Mouse (Mus musculus) MEL (cell line): ENCODE results near the gene Ssr2. TPM values are rescaled to one million over a fixed set of nuclear protein-coding genes. Genes with fewer than 3 reads are reported as not detected.

ENCODE experiments used
- DNase-seq: peaks from one replicate; pipeline ENCODE4 v3.0.0; 2011; ENCODE audit warnings: low read depth, low spot score
- H3K27ac ChIP-seq: 2 replicates; pipeline ENCODE4 v1.5.1; 2012; ENCODE audit warnings: low read depth, mild to moderate bottlenecking, control low read depth, low read length, moderate library complexity; ENCODE audit not compliant: control insufficient read depth
- H3K27me3 ChIP-seq, 2 experiments: fragments of 150-350 bp in 1 of 2; sonication (generic) in 1 of 2; 2 replicates each; pipeline ENCODE4 v1.6.1; 2012; ENCODE audit warnings: low read length in 2 of 2, mild to moderate bottlenecking in 2 of 2, improper control_type of control experiment in 1 of 2, moderate library complexity in 1 of 2; ENCODE audit not compliant: insufficient read depth in 2 of 2, control insufficient read depth in 1 of 2
- H3K36me3 ChIP-seq, 2 experiments: 2 replicates each; pipeline ENCODE4 v1.6.1; 2012 to 2014; ENCODE audit warnings: low read length in 2 of 2, improper control_type of control experiment in 1 of 2, inconsistent platforms in 1 of 2, mild to moderate bottlenecking in 1 of 2; ENCODE audit not compliant: insufficient read depth in 2 of 2, control insufficient read depth in 1 of 2
- H3K4me1 ChIP-seq, 2 experiments: fragments of 150-350 bp in 1 of 2; sonication (generic) in 1 of 2; 2 replicates each; pipeline ENCODE4 v1.6.1; 2012; ENCODE audit warnings: low read length in 2 of 2, improper control_type of control experiment in 1 of 2, mild to moderate bottlenecking in 1 of 2; ENCODE audit not compliant: insufficient read depth in 2 of 2, control insufficient read depth in 1 of 2
- H3K4me3 ChIP-seq, 2 experiments: fragments of 150-350 bp in 1 of 2; sonication (generic) in 1 of 2; 2 replicates each; pipeline ENCODE4 v1.5.1; 2012; ENCODE audit warnings: low read depth in 2 of 2, low read length in 2 of 2, mild to moderate bottlenecking in 2 of 2, moderate library complexity in 2 of 2, control low read depth in 1 of 2, improper control_type of control experiment in 1 of 2; ENCODE audit not compliant: control insufficient read depth in 1 of 2, insufficient read depth in 1 of 2
- H3K79me2 ChIP-seq: 2 replicates; pipeline ENCODE4 v1.6.1; 2012; ENCODE audit warnings: mild to moderate bottlenecking, low read length, moderate library complexity; ENCODE audit not compliant: control insufficient read depth, poor library complexity, insufficient read depth
- H3K9ac ChIP-seq: 2 replicates; pipeline ENCODE4 v1.6.1; 2012; ENCODE audit warnings: low read depth, mild to moderate bottlenecking, control low read depth, low read length, moderate library complexity; ENCODE audit not compliant: control insufficient read depth, poor library complexity, severe bottlenecking
- H3K9me3 ChIP-seq: fragments of 150-350 bp; sonication (generic); replicated peaks from 2 replicates; pipeline ENCODE4 v1.6.1; 2012; ENCODE audit warnings: mild to moderate bottlenecking, low read length, improper control_type of control experiment, moderate library complexity; ENCODE audit not compliant: insufficient read depth
- BHLHE40 ChIP-seq: IDR thresholded peaks from 2 replicates; pipeline ENCODE4 v1.6.1; 2012; ENCODE audit warnings: low read depth, mild to moderate bottlenecking, inconsistent platforms, low read length, improper control_type of control experiment, borderline replicate concordance
- CHD1 ChIP-seq: IDR thresholded peaks from 2 replicates; pipeline ENCODE4 v1.6.1; 2012; ENCODE audit warnings: low read depth, mild to moderate bottlenecking, inconsistent platforms, low read length, improper control_type of control experiment
- CHD2 ChIP-seq: IDR thresholded peaks from 2 replicates; pipeline ENCODE4 v1.6.1; 2011; ENCODE audit warnings: low read length, improper control_type of control experiment
- EP300 ChIP-seq, 2 experiments: IDR thresholded peaks; 2 replicates each; pipeline ENCODE4 v1.6.1; 2011; ENCODE audit warnings: improper control_type of control experiment in 2 of 2, low read length in 2 of 2, low read depth in 1 of 2, mild to moderate bottlenecking in 1 of 2
- GATA1 ChIP-seq: IDR thresholded peaks from 2 replicates; pipeline ENCODE4 v1.6.1; 2011; ENCODE audit warnings: low read depth, low read length, improper control_type of control experiment
- JUND ChIP-seq: IDR thresholded peaks from 2 replicates; pipeline ENCODE4 v1.6.1; 2011; ENCODE audit warnings: low read depth, mild to moderate bottlenecking, improper control_type of control experiment, low read length
- KAT2A ChIP-seq: conservative IDR thresholded peaks from 2 replicates; pipeline ENCODE4 v1.6.1; 2012; ENCODE audit warnings: low read depth, low read length, improper control_type of control experiment, inconsistent platforms
- MAFK ChIP-seq: IDR thresholded peaks from 2 replicates; pipeline ENCODE4 v1.6.1; 2011; ENCODE audit warnings: low read depth, mild to moderate bottlenecking, low read length, improper control_type of control experiment, borderline replicate concordance
- MAX ChIP-seq: IDR thresholded peaks from 2 replicates; pipeline ENCODE4 v1.6.1; 2011; ENCODE audit warnings: low read length, improper control_type of control experiment
- MEF2A ChIP-seq: IDR thresholded peaks from 2 replicates; pipeline ENCODE4 v1.6.1; 2014; ENCODE audit warnings: low read depth, mild to moderate bottlenecking, inconsistent platforms, low read length, improper control_type of control experiment; ENCODE audit not compliant: poor library complexity, insufficient replicate concordance, severe bottlenecking; ENCODE audit errors: extremely low read depth
- MXI1 ChIP-seq: IDR thresholded peaks from 2 replicates; pipeline ENCODE4 v1.6.1; 2011; ENCODE audit warnings: mild to moderate bottlenecking, low read depth, low read length, improper control_type of control experiment
- POLR2A ChIP-seq, 2 experiments: IDR thresholded peaks; 2 replicates each; pipeline ENCODE4 v1.6.1; 2011 to 2012; ENCODE audit warnings: low read length in 2 of 2, mild to moderate bottlenecking in 2 of 2, control low read depth in 1 of 2, improper control_type of control experiment in 1 of 2, low read depth in 1 of 2, moderate library complexity in 1 of 2; ENCODE audit not compliant: control insufficient read depth in 1 of 2, insufficient read depth in 1 of 2, poor library complexity in 1 of 2
- SIN3A ChIP-seq: IDR thresholded peaks from 2 replicates; pipeline ENCODE4 v1.6.1; 2012; ENCODE audit warnings: low read length, improper control_type of control experiment, inconsistent platforms
- USF1 ChIP-seq: IDR thresholded peaks from 2 replicates; pipeline ENCODE4 v1.6.1; 2014; ENCODE audit warnings: low read depth, mild to moderate bottlenecking, inconsistent platforms, low read length, improper control_type of control experiment, moderate library complexity
- ZMIZ1 ChIP-seq: IDR thresholded peaks from 2 replicates; pipeline ENCODE4 v1.6.1; 2012; ENCODE audit warnings: low read depth, mild to moderate bottlenecking, inconsistent platforms, low read length, improper control_type of control experiment, moderate library complexity
- ZNF384 ChIP-seq: IDR thresholded peaks from 2 replicates; pipeline ENCODE4 v1.6.1; 2012; ENCODE audit warnings: low read depth, mild to moderate bottlenecking, inconsistent platforms, low read length, improper control_type of control experiment
- polyA plus RNA-seq, 2 experiments: library from polyadenylated mRNA; stranded (reverse) in 1 of 2; unstranded in 1 of 2; fragments of >175 nt in 1 of 2; fragments of >200 nt in 1 of 2; gene quantifications; 2 replicates each; pipeline versions ENCODE4 v1.2.1 to v1.2.4; 2012; ENCODE audit warnings: low replicate concordance in 2 of 2, low read depth in 1 of 2; ENCODE audit not compliant: insufficient read length in 2 of 2, insufficient read depth in 1 of 2, missing spikeins in 1 of 2
- total RNA-seq: library from RNA; depleted of rRNA; stranded (reverse); fragments of 300-350 nt; gene quantifications from 2 replicates; pipeline ENCODE4 v1.2.3, GENCODE M21; 2012

The Ssr2 gene
- total and polyA plus RNA-seq, 3 experiments = 176 to 706 (median 594) TPM

GRCm38 (mm10) chr3:88529204-88530000, 46.3 kb upstream of the Ssr2 start:
- H3K27me3 ChIP-seq = no peaks in the 10 kb centered on the region
- peaks cover 9 to 20% of the 10 kb centered on the region in 2 experiments for H3K4me1 ChIP-seq
- DNase-seq = no peak
- peaks cover 0 to 13% of the 10 kb centered on the region in 2 experiments; a peak in 2 of 4 replicates for H3K36me3 ChIP-seq
- H3K9me3 ChIP-seq = no peaks in the 10 kb centered on the region
- H3K9ac ChIP-seq = no peak overlapping the region
- TF ChIP-seq MXI1 (peak; percentile 26; the same call in 1 of the 2 replicates), SIN3A (peak; percentile 31; the same call in 1 of the 2 replicates), KAT2A (no peak), GATA1 (0 out of 2 replicates have a peak, but pooled peaks have one; percentile 10)
- no peak overlapping the region for H3K4me3 ChIP-seq
- no peak overlapping the region for H3K27ac ChIP-seq
- H3K79me2 ChIP-seq = peaks cover 12% of the 10 kb centered on the region

- H3K36me3 ChIP-seq = peaks cover 0 to 13% of the 10 kb centered on the region in 2 experiments; a peak in 2 of 4 replicates
- H3K79me2 ChIP-seq = peaks cover 12% of the 10 kb centered on the region
- no peaks in the 10 kb centered on the region for H3K27me3 ChIP-seq
- TF ChIP-seq BHLHE40 (no peak), CHD1 (no peak), GATA1 (no peak), EP300 (IDR thresholded peaks at IDR 0.05; ENCODE audit: low read depth in 1 of 2, low read length in 2 of 2) (no peak), MAX (no peak), MEF2A (no peak), USF1 (no peak), JUND (no peak), ZMIZ1 (no peak), MAFK (no peak), POLR2A (IDR thresholded peaks at IDR 0.05; ENCODE audit: control insufficient read depth in 1 of 2, insufficient read depth in 1 of 2, low read depth in 1 of 2, low read length in 2 of 2, poor library complexity in 1 of 2) (no peak), ZNF384 (no peak), CHD2 (no peak)
- no peak overlapping the region; the same call in 1 of the 2 replicates for H3K27ac ChIP-seq
- peak overlapping the region; percentile 65 to 91 for H3K4me3 ChIP-seq
- H3K4me1 ChIP-seq = peaks cover 9 to 20% of the 10 kb centered on the region in 2 experiments
- H3K9me3 ChIP-seq = no peaks in the 10 kb centered on the region
- peak overlapping the region; percentile 80 for H3K9ac ChIP-seq
- DNase-seq = no peak
These were observed 45.4 kb upstream of the Ssr2 start for GRCm38 (mm10) chr3:88530082-88530864.
